Mouse (Mus musculus) adrenal gland, adult 18-20 months (tissue): ENCODE results near the gene Trim65. TPM values are rescaled to one million over a fixed set of nuclear protein-coding genes. Genes with fewer than 3 reads are reported as not detected.
"Not testable (repeated sequence)": the region's sequence is repeated elsewhere in the genome, so short reads cannot be mapped to it uniquely, and the experiment has no call there.

ENCODE experiments used
- DNase-seq, 2 experiments: peaks; one replicate each; pipeline ENCODE4 v3.0.0; 2021 to 2022; ENCODE audit warnings: low spot score in 2 of 2
- total RNA-seq, 2 experiments: library from RNA; stranded (reverse); gene quantifications; 1 replicate in 1 of 2; 2 replicates in 1 of 2; pipeline ENCODE4 v1.2.3; 2021

Gene Trim65
- total RNA-seq, 2 experiments from 2014 or later: 12.9 to 13.1 TPM

GRCm38 (mm10) chr11:116092959-116093358, 38.0 kb downstream of the Trim65 start:
- DNase-seq: not testable (repeated sequence)

GRCm38 (mm10) chr11:116091591-116091990, 39.3 kb downstream of the Trim65 start:
- DNase-seq: no peak

GRCm38 (mm10) chr11:116089545-116089944, 41.4 kb downstream of the Trim65 start:
- DNase-seq: no peak

GRCm38 (mm10) chr11:116088741-116089394, 42.1 kb downstream of the Trim65 start:
- DNase-seq: no peak

DNA sequence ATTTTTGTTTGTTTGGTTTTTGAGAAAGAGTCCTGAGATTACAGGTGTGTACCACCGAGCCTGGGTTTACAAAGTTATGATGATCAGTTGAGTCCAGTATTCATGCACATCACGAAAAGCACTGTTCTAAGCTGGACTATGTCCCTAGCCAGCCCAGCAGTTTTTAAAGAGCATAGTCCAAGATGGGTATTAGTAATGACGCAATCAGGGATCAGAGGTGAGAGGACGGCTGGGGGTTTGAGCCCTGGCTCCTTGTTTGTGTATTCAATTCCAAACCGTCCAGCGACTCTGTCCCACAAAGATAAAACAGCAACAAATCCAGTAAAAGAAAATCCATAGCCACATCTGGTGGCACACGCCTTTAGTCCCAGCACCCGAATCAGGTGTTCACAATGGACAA, 42.7 kb downstream of the Trim65 start:
- DNase-seq: no peak

DNA sequence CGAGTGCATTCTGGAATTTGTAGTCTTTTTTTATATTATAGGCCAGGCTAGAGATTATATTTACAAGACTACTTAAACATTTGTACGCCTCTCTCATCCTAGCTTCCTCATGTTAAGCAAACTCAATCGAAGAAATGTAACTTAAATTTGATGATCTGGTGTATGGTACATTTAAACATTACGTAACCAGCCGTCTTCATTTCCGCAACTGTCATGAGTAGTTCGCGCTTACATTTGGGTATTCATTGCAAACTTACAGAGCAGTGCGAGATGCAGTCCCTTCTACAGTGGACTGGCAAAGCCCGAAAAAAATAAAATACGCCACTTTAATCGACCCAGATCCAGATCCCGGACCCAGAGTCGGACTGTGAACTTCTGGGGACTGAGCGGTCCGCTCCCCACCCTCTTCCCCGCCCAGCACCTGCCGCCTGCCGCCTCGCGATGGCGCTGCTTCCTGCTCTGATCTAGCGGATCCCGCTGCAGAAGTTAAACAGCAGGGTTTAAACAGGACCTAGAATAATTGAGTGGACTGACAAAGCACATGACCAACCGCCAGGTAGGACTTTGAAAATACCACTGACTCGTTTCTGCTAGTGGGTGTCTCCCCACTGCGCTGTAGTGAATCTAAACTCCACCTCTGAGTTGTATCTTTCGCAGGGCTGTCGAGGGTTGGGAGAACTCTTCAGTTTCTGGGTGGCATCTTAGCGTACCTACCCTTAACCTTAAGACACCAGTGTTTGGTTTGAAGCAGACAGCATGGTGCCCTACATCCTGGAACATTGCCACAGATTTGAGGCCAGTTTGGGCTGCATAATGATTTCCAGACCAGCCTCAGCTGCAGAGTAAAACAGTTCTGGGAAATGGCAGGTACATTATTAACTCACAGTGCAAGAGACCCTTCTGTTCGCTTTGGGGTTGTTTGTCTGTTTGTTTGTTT, 43.5 kb downstream of the Trim65 start:
- DNase-seq: peak; percentile 86 to 91

- DNase-seq: peak; percentile 89 to 91
These were observed 44.4 kb downstream of the Trim65 start, which contains the start of gene Wbp2 for GRCm38 (mm10) chr11:116086258-116087193. Wbp2 (minus strand) TSS chr11:116086995.

GRCm38 (mm10) chr11:116084166-116084565, 46.8 kb downstream of the Trim65 start:
- DNase-seq: no peak

GRCm38 (mm10) chr11:116083096-116083672, 47.7 kb downstream of the Trim65 start:
- DNase-seq: no peak

DNA sequence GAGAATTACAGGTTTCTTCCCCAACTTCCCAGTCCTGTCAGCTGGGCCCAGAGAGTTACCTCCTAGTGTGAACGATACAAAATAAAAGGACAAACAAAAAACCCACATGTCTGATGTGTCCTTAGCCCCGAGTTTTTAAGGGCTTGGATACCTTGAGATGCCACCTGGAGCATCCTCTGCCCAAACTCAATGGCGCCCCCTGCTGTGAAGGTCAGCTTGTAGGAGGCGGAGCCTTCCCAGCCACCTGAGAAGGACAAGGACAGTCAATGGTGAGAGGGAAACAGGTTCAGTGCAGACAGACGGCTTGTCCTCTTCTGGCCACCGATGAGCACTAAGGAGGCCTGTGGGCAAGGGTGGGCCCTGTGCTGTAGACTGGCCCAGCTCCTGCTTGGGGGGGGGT, 49.8 kb downstream of the Trim65 start:
- DNase-seq: peak; percentile 37 to 59

- DNase-seq: no peak
These were observed 51.4 kb downstream of the Trim65 start for GRCm38 (mm10) chr11:116079511-116079910.

DNA sequence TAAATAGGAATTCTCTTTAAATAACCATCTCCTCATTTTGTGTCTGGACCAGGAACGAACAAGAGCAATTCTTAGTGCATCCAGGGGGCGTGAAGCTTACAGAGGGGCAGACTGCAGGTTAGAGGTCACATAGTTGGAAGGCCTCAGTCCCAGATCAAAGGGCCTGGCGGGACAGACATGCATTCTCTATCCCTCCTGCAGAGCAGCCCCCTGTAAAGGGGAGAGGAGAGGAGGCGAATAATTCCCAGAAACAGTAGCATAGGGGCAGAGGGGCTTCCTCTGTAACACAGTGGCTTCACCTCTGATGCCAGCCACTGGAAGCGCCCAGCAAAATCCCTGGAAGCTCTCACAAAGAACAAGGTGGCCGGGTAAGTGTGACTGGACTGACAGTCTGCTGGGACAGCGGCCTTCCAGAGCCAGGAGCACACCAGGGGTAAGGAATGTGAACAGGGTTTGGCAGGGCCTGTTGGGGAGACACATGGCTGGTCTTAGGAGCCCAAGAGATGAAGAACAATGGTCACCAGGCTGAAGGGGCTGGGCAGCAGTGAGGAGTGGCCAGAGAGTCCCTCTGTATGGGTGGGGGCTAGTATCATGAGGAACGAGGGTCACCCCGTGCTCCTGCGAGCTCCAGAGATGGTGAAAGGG, 52.1 kb downstream of the Trim65 start:
- DNase-seq: no peak

GRCm38 (mm10) chr11:116078221-116078620, 52.7 kb downstream of the Trim65 start:
- no peak for DNase-seq

DNA sequence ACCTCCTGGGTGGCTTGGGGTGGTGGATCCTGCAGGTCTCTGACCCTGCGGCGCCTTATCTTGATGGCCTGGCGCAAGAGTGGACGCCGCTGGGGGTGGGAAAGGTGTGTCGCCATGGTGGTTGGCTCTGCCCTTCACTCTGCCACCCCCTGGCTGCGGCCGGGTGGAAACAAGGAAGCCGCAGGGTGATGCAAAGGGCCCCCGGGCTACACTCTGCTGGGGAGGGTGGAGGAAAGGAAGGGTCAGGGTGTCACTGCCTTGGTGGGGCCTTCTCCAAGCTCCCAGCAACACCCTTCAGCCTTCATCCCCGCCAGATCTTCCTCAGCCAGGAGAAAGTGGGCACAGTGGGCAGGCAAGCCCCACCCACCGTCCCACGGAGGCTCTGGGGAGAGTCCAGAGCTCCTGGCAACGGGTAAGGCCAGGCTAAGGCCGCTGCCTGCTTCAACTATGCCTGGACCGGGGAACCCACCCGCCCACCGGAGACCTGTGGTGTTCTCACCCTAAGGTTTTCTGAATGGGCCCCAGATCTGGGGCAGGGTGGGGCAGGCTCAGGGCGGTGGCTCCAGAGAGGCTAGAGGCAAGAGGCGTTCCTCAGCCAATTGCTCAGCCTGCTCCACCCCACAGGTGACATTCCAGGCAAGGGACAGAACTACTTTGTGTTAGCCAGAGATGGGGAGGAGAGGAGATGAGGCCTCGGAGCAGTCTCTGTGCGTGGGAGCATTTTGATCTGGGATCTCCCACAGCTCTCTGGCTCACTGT, 53.3 kb downstream of the Trim65 start, which contains the start of gene Unc13d:
Gene Unc13d (minus strand): TSS at position 516 of the 759 bp plus-strand sequence.
- DNase-seq: no peak

GRCm38 (mm10) chr11:116076836-116077235, 54.1 kb downstream of the Trim65 start:
- DNase-seq: no peak

GRCm38 (mm10) chr11:116076266-116076540, 54.7 kb downstream of the Trim65 start:
- no peak for DNase-seq

- DNase-seq: no peak
These were observed 55.2 kb downstream of the Trim65 start for GRCm38 (mm10) chr11:116075539-116076265.

GRCm38 (mm10) chr11:116074436-116074991, 56.4 kb downstream of the Trim65 start:
- DNase-seq: no peak
